Mouse (Mus musculus) intestine, postnatal 0 days (tissue): ENCODE measurements around the gene Tmbim1. TPM values are rescaled to one million over a fixed set of nuclear protein-coding genes. Genes with fewer than 3 reads are reported as not detected.

Source experiments
- ATAC-seq: fragments of 200-750 bp; cut with Nextera tagmentation; 2 replicates; pipeline ENCODE4 v1.8.0; 2017; ENCODE audit warnings: mild to moderate bottlenecking, moderate TSS enrichment, moderate library complexity
- H3K27ac ChIP-seq: fragments of 300-500 bp; sonication (generic); 2 replicates; pipeline ENCODE4 v1.5.1; 2014; ENCODE audit warnings: mild to moderate bottlenecking, low read depth, low read length, moderate library complexity
- H3K27me3 ChIP-seq: fragments of 300-500 bp; sonication (generic); replicated peaks from 2 replicates; pipeline ENCODE4 v1.6.1; 2014; ENCODE audit warnings: low read length, mixed read lengths; ENCODE audit not compliant: control insufficient read depth, insufficient read depth
- H3K36me3 ChIP-seq: fragments of 300-500 bp; sonication (generic); 2 replicates; pipeline ENCODE4 v1.6.1; 2014; ENCODE audit warnings: mild to moderate bottlenecking, moderate library complexity; ENCODE audit not compliant: control insufficient read depth, insufficient read depth
- H3K4me1 ChIP-seq: fragments of 300-500 bp; sonication (generic); replicated peaks from 2 replicates; pipeline ENCODE4 v1.6.1; 2014; ENCODE audit warnings: antibody characterized with exemption, low read length, mixed read lengths; ENCODE audit not compliant: control insufficient read depth, insufficient read depth
- H3K4me2 ChIP-seq: fragments of 300-500 bp; sonication (generic); replicated peaks from 2 replicates; pipeline ENCODE4 v1.6.1; 2014; ENCODE audit warnings: low read depth, mild to moderate bottlenecking, moderate library complexity
- H3K4me3 ChIP-seq: fragments of 300-500 bp; sonication (generic); 2 replicates; pipeline ENCODE4 v1.5.1; 2014; ENCODE audit warnings: low read depth, low read length
- H3K9ac ChIP-seq: fragments of 300-500 bp; sonication (generic); 2 replicates; pipeline ENCODE4 v1.6.1; 2014; ENCODE audit warnings: mild to moderate bottlenecking, low read depth, low read length
- H3K9me3 ChIP-seq: fragments of 300-500 bp; sonication (generic); 2 replicates; pipeline ENCODE4 v1.6.1; 2016; ENCODE audit warnings: mixed run types; ENCODE audit not compliant: control insufficient read depth
- CTCF ChIP-seq: sonication (generic); IDR thresholded peaks from 2 replicates; pipeline ENCODE4 v1.5.1; 2016; ENCODE audit warnings: low read depth, mild to moderate bottlenecking, control low read depth, antibody characterized with exemption, moderate library complexity
- WGBS: fragments of 180-500 bp; shearing (Covaris S2); extraction: QIAGEN DNeasy Blood & Tissue Kit; methylation state at CpG from one replicate; pipeline ENCODE4 v1.1.7; 2014; 5-methylcytosine and 5-hydroxymethylcytosine counted together
- polyA plus RNA-seq: library from polyadenylated mRNA; unstranded; fragments of >200 nt; fragmentation: Nextera tagmentation; extraction: Ambion mirVana; gene quantifications from 2 replicates; pipeline ENCODE4 v1.2.1, GENCODE M21; 2015

Tmbim1 gene
- polyA plus RNA-seq, 1 experiment from 2014 or later: 47.4 TPM

- no peak overlapping the region for H3K4me2 ChIP-seq
- no peak for ATAC-seq
- no peaks in the 10 kb centered on the region for H3K9me3 ChIP-seq
- no peak overlapping the region for H3K9ac ChIP-seq
- H3K4me1 ChIP-seq: peaks cover 39% of the 10 kb centered on the region
- WGBS: 85% methylated on average over 3 of the region's 3 CpGs
- peaks cover 48% of the 10 kb centered on the region for H3K36me3 ChIP-seq
- TF ChIP-seq CTCF: no peak
- no peaks in the 10 kb centered on the region for H3K27me3 ChIP-seq
- H3K4me3 ChIP-seq: no peak overlapping the region
- no peak overlapping the region; the same call in 1 of the 2 replicates for H3K27ac ChIP-seq
These were observed 11.3 kb downstream of the Tmbim1 start for GRCm38 (mm10) chr1:74294090-74294643.

- H3K9ac ChIP-seq: no peak overlapping the region
- ATAC-seq: no peak
- H3K4me1 ChIP-seq: peaks cover 33% of the 10 kb centered on the region
- no peak for TF ChIP-seq CTCF
- H3K9me3 ChIP-seq: no peaks in the 10 kb centered on the region
- WGBS: 84% methylated on average over 8 of the region's 8 CpGs
- H3K27ac ChIP-seq: no peak overlapping the region
- H3K36me3 ChIP-seq: peaks cover 54% of the 10 kb centered on the region
- H3K4me3 ChIP-seq: no peak overlapping the region
- no peak overlapping the region for H3K4me2 ChIP-seq
- H3K27me3 ChIP-seq: no peaks in the 10 kb centered on the region
These were observed 12.0 kb downstream of the Tmbim1 start for GRCm38 (mm10) chr1:74293306-74293960.

GRCm38 (mm10) chr1:74292331-74293020 lies 12.9 kb downstream of the Tmbim1 start:
- 89% methylated on average over 11 of the region's 11 CpGs for WGBS
- Histone ChIP-seq H3K4me1 (peaks cover 27% of the 10 kb centered on the region), H3K27me3 (no peaks in the 10 kb centered on the region), H3K4me3 (no peak overlapping the region), H3K27ac (no peak overlapping the region), H3K36me3 (peaks cover 62% of the 10 kb centered on the region), H3K4me2 (no peak overlapping the region), H3K9ac (no peak overlapping the region), H3K9me3 (no peaks in the 10 kb centered on the region)
- TF ChIP-seq CTCF: no peak
- ATAC-seq: no peak

GRCm38 (mm10) chr1:74290141-74290540 lies 15.3 kb downstream of the Tmbim1 start:
- no peak for TF ChIP-seq CTCF
- Histone ChIP-seq H3K27me3 (no peaks in the 10 kb centered on the region), H3K4me2 (no peak overlapping the region), H3K9ac (no peak overlapping the region), H3K9me3 (no peaks in the 10 kb centered on the region), H3K27ac (no peak overlapping the region), H3K4me1 (peaks cover 12% of the 10 kb centered on the region), H3K36me3 (peaks cover 61% of the 10 kb centered on the region), H3K4me3 (no peak overlapping the region)
- WGBS: 78% methylated on average over 5 of the region's 5 CpGs
- ATAC-seq: no peak

- Histone ChIP-seq H3K4me2 (no peak overlapping the region), H3K27me3 (no peaks in the 10 kb centered on the region), H3K27ac (no peak overlapping the region), H3K4me1 (peaks cover 8% of the 10 kb centered on the region), H3K9ac (no peak overlapping the region), H3K9me3 (no peaks in the 10 kb centered on the region), H3K4me3 (no peak overlapping the region), H3K36me3 (peaks cover 57% of the 10 kb centered on the region)
- no peak for TF ChIP-seq CTCF
- WGBS: 78% methylated on average over 2 of the region's 2 CpGs
- ATAC-seq: no peak
These were observed 15.7 kb downstream of the Tmbim1 start for GRCm38 (mm10) chr1:74289740-74290139.

- Histone ChIP-seq H3K36me3 (peaks cover 56% of the 10 kb centered on the region), H3K27me3 (no peaks in the 10 kb centered on the region), H3K27ac (no peak overlapping the region; the same call in 1 of the 2 replicates), H3K9me3 (no peaks in the 10 kb centered on the region), H3K9ac (no peak overlapping the region), H3K4me3 (no peak overlapping the region), H3K4me1 (peaks cover 5% of the 10 kb centered on the region), H3K4me2 (no peak overlapping the region)
- 79% methylated on average over 9 of the region's 9 CpGs for WGBS
- no peak for TF ChIP-seq CTCF
- no peak for ATAC-seq
These were observed 16.2 kb downstream of the Tmbim1 start for GRCm38 (mm10) chr1:74289248-74289647.
